Mouse (Mus musculus): ENCODE measurements around the gene Spryd3. TPM values are rescaled to one million over a fixed set of nuclear protein-coding genes. Genes with fewer than 3 reads are reported as not detected.

Gene Spryd3
- polyA plus RNA-seq, 1 experiment: 47.1 TPM

DNA sequence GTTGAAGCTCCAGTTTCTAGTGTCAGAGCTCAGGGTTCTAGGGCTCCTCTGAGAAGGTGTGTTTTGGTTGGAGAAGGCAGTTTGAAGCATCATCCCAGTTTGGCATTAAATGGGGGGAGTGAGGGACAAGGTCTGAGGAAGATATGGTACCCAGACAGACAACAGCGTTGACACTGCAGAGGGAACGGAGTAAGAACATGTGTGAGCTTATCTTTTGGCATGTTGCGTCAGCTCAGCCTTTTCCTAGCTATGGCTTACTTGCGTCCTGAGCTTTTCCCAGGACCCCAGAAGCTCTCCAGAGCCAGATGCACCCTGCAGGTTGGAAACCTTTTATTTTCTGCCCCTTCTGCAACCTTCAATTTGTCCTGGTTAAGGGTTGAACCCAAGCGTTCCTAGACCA lies 10.1 kb upstream of the Spryd3 start:
- peaks cover 39% of the 10 kb centered on the region for H3K79me2 ChIP-seq (ENCODE audit: control insufficient read depth, insufficient read depth)
- peak overlapping the region; percentile 1 for H3ac ChIP-seq (ENCODE audit: control insufficient read depth, insufficient read length, low read depth)
- peaks cover 17% of the 10 kb centered on the region for H3K36me3 ChIP-seq (ENCODE audit: control insufficient read depth, insufficient read depth)
- no peaks in the 10 kb centered on the region for H3K79me3 ChIP-seq (ENCODE audit: low read depth)
- no peaks in the 10 kb centered on the region for H3K27me3 ChIP-seq (ENCODE audit: control insufficient read depth, insufficient read depth, insufficient read length)
- H3K4me3 ChIP-seq (ENCODE audit: insufficient read depth, poor library complexity, severe bottlenecking): no peak overlapping the region
- TF ChIP-seq CEBPB (IDR thresholded peaks at IDR 0.05; ENCODE audit: low read depth) (peak; percentile 49), USF1 (IDR thresholded peaks at IDR 0.05; ENCODE audit: low read depth) (no peak), MYOG (IDR thresholded peaks at IDR 0.05; ENCODE audit: control insufficient read depth, extremely low read depth, insufficient read length) (no peak), MAX (IDR thresholded peaks at IDR 0.05) (no peak)

DNA sequence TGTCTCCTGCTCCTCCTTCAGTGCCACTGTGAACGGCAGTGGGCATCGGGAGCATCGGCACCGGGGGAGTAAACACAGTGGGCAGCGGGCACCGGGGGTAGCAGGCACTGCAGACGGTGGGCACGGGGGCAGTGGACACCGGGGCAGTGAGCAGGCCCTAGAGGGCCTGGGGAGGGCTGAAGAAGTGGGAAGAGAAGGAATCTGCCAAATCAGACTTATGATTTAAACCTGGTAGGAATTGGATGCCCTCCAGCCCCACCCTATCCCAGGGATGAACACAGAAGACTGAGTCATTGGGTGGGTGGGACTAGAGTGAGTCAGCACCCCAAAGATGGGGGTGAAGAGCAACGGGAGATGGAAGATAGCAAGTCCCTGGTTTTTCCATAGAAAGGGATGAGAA lies 9.3 kb upstream of the Spryd3 start:
- Histone ChIP-seq H3K4me3 (ENCODE audit: insufficient read depth, poor library complexity, severe bottlenecking) (peak overlapping the region; percentile 50), H3K79me2 (ENCODE audit: control insufficient read depth, insufficient read depth) (peaks cover 39% of the 10 kb centered on the region), H3K79me3 (ENCODE audit: low read depth) (no peaks in the 10 kb centered on the region), H3K27me3 (ENCODE audit: control insufficient read depth, insufficient read depth, insufficient read length) (no peaks in the 10 kb centered on the region), H3K36me3 (ENCODE audit: control insufficient read depth, insufficient read depth) (peaks cover 17% of the 10 kb centered on the region), H3ac (ENCODE audit: control insufficient read depth, insufficient read length, low read depth) (peak overlapping the region; percentile 86)
- TF ChIP-seq FOSL1 (IDR thresholded peaks at IDR 0.05; ENCODE audit: insufficient read depth, low read length, poor library complexity, severe bottlenecking): peak; percentile 96
- TF ChIP-seq MAX (IDR thresholded peaks at IDR 0.05): peak; percentile 17
- no peak for TF ChIP-seq CEBPB (IDR thresholded peaks at IDR 0.05; ENCODE audit: low read depth)
- TF ChIP-seq CTCF (IDR thresholded peaks at IDR 0.05; ENCODE audit: control insufficient read depth, insufficient read depth, insufficient read length): no peak
- no peak for TF ChIP-seq USF1 (IDR thresholded peaks at IDR 0.05; ENCODE audit: low read depth)

DNA sequence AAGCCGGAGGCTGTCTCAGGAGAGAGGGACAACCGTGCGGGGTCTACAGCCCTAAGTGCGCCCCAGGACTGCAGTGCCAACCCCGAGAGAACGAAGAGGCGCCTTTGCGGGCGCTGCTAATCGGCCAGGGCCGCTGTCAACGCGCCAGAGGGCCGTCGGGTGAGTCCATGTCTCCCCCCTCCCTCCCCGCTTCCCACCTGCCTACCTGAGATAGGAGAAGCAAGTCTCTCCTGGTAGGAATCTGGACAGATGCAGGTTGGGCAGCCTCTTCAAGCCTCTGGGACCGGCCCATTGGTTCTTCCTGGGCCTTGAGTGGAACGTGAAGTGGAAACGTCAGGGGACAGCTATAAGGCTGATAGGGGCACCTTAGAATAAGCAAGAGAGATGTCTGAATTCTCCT lies 8.7 kb upstream of the Spryd3 start:
- peak overlapping the region; percentile 86 for H3ac ChIP-seq (ENCODE audit: control insufficient read depth, insufficient read length, low read depth)
- TF ChIP-seq MAX (IDR thresholded peaks at IDR 0.05) (no peak), USF1 (IDR thresholded peaks at IDR 0.05; ENCODE audit: low read depth) (no peak), MYOG (IDR thresholded peaks at IDR 0.05; ENCODE audit: control insufficient read depth, extremely low read depth, insufficient read length) (no peak), CTCF (IDR thresholded peaks at IDR 0.05; ENCODE audit: control insufficient read depth, insufficient read depth, insufficient read length) (no peak), MYOD1 (IDR thresholded peaks at IDR 0.05; ENCODE audit: control insufficient read depth, insufficient read length, low read depth) (no peak), CEBPB (IDR thresholded peaks at IDR 0.05; ENCODE audit: low read depth) (no peak), FOSL1 (IDR thresholded peaks at IDR 0.05; ENCODE audit: insufficient read depth, low read length, poor library complexity, severe bottlenecking) (no peak)
- no peaks in the 10 kb centered on the region for H3K79me3 ChIP-seq (ENCODE audit: low read depth)
- H3K79me2 ChIP-seq (ENCODE audit: control insufficient read depth, insufficient read depth): peaks cover 39% of the 10 kb centered on the region
- H3K4me3 ChIP-seq (ENCODE audit: insufficient read depth, poor library complexity, severe bottlenecking): peak overlapping the region; percentile 50
- H3K27me3 ChIP-seq (ENCODE audit: control insufficient read depth, insufficient read depth, insufficient read length): no peaks in the 10 kb centered on the region
- H3K36me3 ChIP-seq (ENCODE audit: control insufficient read depth, insufficient read depth): peaks cover 17% of the 10 kb centered on the region

DNA sequence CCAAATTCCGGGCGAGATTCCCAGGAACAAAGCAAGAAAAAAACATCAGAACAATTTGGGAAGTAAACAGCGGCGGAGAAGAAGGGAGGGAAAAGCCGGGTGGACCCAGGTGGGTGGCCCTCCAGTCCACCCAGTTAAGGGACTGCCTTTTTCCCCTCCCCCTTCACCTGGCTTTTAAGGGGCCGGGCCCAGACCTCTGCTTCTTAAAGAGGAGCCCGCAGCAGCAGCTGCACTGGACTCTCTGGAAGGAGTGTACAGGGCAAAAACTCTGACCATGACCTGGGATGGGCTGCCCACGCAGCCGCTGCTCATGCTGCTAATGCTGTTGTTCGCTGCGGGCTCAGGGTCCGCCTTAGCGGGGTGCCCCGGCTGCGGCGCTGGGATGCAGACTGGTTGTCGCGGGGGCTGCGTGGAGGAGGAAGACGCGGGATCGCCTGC lies 8.3 kb upstream of the Spryd3 start, which contains the start of gene Igfbp6:
TSS of gene Igfbp6 (plus strand) at position 89 of the 438 bp plus-strand sequence.
- Histone ChIP-seq H3K79me3 (ENCODE audit: low read depth) (no peaks in the 10 kb centered on the region), H3K4me3 (ENCODE audit: insufficient read depth, poor library complexity, severe bottlenecking) (peak within 1 kb of the TSS; percentile 50), H3ac (ENCODE audit: control insufficient read depth, insufficient read length, low read depth) (peak within 1 kb of the TSS; percentile 86), H3K27me3 (ENCODE audit: control insufficient read depth, insufficient read depth, insufficient read length) (no peaks in the 10 kb centered on the region), H3K79me2 (ENCODE audit: control insufficient read depth, insufficient read depth) (peaks cover 39% of the 10 kb centered on the region), H3K36me3 (ENCODE audit: control insufficient read depth, insufficient read depth) (peaks cover 14% of the 10 kb centered on the region)
- TF ChIP-seq MAX (IDR thresholded peaks at IDR 0.05) (no peak), CEBPB (IDR thresholded peaks at IDR 0.05; ENCODE audit: low read depth) (no peak), MYOD1 (IDR thresholded peaks at IDR 0.05; ENCODE audit: control insufficient read depth, insufficient read length, low read depth) (no peak), MYOG (IDR thresholded peaks at IDR 0.05; ENCODE audit: control insufficient read depth, extremely low read depth, insufficient read length) (no peak), CTCF (IDR thresholded peaks at IDR 0.05; ENCODE audit: control insufficient read depth, insufficient read depth, insufficient read length) (no peak), FOSL1 (IDR thresholded peaks at IDR 0.05; ENCODE audit: insufficient read depth, low read length, poor library complexity, severe bottlenecking) (no peak), USF1 (IDR thresholded peaks at IDR 0.05; ENCODE audit: low read depth) (no peak)

DNA sequence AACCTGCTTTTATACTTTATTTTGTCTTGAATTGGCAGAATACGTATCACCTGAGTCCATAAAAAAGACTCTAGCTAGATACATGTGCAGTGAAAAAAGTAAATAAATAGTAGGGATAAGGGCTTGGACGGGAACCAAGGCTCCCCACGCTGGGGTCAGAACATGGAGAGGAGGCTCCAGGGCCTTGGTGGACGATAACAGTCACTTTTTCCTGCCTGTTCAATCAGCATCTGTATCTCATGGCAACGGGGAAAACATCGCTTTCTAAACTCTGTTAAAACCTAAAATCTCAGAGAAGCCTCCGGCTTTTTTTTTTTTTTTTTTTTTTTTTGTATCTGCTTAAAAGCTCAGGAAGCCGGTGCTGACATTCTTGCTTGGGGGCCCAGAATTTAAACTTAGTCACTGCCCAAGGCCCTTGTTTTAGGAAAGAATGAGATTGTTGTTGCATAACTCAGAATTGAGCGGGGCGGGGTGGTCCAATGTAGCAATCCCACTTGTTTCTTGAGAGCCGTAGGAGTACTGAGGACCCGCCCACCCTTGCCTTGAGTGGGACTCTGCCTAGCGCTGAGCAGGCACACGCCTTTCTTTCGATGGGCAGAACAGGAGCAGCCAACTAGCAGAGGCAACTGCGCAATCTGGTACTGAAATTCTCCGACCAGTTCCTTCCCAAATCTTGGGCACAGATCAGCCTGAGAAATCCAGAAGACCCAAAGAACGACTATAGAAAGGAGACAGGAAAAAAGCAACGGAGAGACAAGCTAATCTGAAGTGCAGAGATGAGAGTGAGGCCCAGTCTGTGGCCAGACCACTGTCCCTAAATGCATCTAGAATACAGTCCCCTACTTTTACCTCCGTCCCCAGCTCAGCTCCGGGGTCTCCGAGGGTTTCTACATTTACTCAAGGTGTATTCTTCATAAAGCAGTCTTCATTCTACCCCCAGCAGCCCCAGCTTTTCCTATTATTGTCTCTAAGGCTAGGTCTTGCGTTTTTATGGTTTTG lies 7.2 kb upstream of the Spryd3 start:
- Histone ChIP-seq H3K27me3 (ENCODE audit: control insufficient read depth, insufficient read depth, insufficient read length) (no peaks in the 10 kb centered on the region), H3K36me3 (ENCODE audit: control insufficient read depth, insufficient read depth) (peaks cover 3% of the 10 kb centered on the region), H3K79me2 (ENCODE audit: control insufficient read depth, insufficient read depth) (peaks cover 39% of the 10 kb centered on the region), H3K4me3 (ENCODE audit: insufficient read depth, poor library complexity, severe bottlenecking) (peak overlapping the region; percentile 50), H3K79me3 (ENCODE audit: low read depth) (no peaks in the 10 kb centered on the region), H3ac (ENCODE audit: control insufficient read depth, insufficient read length, low read depth) (peak overlapping the region; percentile 1)
- TF ChIP-seq CTCF (IDR thresholded peaks at IDR 0.05; ENCODE audit: control insufficient read depth, insufficient read depth, insufficient read length) (no peak), MYOD1 (IDR thresholded peaks at IDR 0.05; ENCODE audit: control insufficient read depth, insufficient read length, low read depth) (no peak), MYOG (IDR thresholded peaks at IDR 0.05; ENCODE audit: control insufficient read depth, extremely low read depth, insufficient read length) (no peak), USF1 (IDR thresholded peaks at IDR 0.05; ENCODE audit: low read depth) (no peak), MAX (IDR thresholded peaks at IDR 0.05) (no peak), CEBPB (IDR thresholded peaks at IDR 0.05; ENCODE audit: low read depth) (peak; percentile 73), FOSL1 (IDR thresholded peaks at IDR 0.05; ENCODE audit: insufficient read depth, low read length, poor library complexity, severe bottlenecking) (no peak)

All from C2C12 (cell line).